Mouse (Mus musculus): Measurements from ENCODE around the gene Drp2. TPM values are rescaled to one million over a fixed set of nuclear protein-coding genes. Genes with fewer than 3 reads are reported as not detected.

The Drp2 gene
- total RNA-seq, 1 experiment from 2014 or later: under 0.01 TPM

Other genes starting within 250 kb of the Drp2 start
- not detected in 2 replicates for gene Xkrx, start 242.5 kb upstream of the Drp2 start, total RNA-seq (2017)
- gene Arl13a, start 217.1 kb upstream of the Drp2 start, total RNA-seq (2017): not detected in 2 replicates
- gene Nox1, start 182.6 kb upstream of the Drp2 start, total RNA-seq (2017): 0.15 and 0.27 TPM in 2 replicates
- gene Trmt2b, start 127.6 kb upstream of the Drp2 start, total RNA-seq (2017): 22.8 and 32.1 TPM in 2 replicates
- not detected in 2 replicates for gene Tmem35a, start 109.3 kb upstream of the Drp2 start, total RNA-seq (2017)
- 35.1 and 42.5 TPM in 2 replicates for gene Cenpi, start 96.5 kb upstream of the Drp2 start, total RNA-seq (2017)
- not detected in 2 replicates for gene Taf7l, start 71.9 kb downstream of the Drp2 start, total RNA-seq (2017)
- gene Timm8a1, start 137.3 kb downstream of the Drp2 start, total RNA-seq (2017): 154 and 173 TPM in 2 replicates
- 84.5 and 111 TPM in 2 replicates for gene Btk, start 179.0 kb downstream of the Drp2 start, total RNA-seq (2017)
- 6,063 and 10,653 TPM in 2 replicates for gene Rpl36a, start 181.1 kb downstream of the Drp2 start, total RNA-seq (2017)
- 7.4 and 9.5 TPM in 2 replicates for gene Gla, start 196.6 kb downstream of the Drp2 start, total RNA-seq (2017)
- 169 and 185 TPM in 2 replicates for gene Hnrnph2, start 196.6 kb downstream of the Drp2 start, total RNA-seq (2017)

Data from common myeloid progenitor, adult 5-6 weeks (primary cell).